Mouse (Mus musculus) T-helper 17 cell (primary cell): Measurements from ENCODE around the gene Myh4.

Experiments used
- in situ Hi-C, 2 experiments: fragments of 300-600 bp; cut with MboI, MseI; formaldehyde crosslinking; loops; 1 replicate in 1 of 2; 2 replicates in 1 of 2; pipeline ENCODE4 v1.15.1; 2025; ENCODE audit warnings: high pct_unique_total_duplicates in 2 of 2

The Myh4 gene

DNA sequence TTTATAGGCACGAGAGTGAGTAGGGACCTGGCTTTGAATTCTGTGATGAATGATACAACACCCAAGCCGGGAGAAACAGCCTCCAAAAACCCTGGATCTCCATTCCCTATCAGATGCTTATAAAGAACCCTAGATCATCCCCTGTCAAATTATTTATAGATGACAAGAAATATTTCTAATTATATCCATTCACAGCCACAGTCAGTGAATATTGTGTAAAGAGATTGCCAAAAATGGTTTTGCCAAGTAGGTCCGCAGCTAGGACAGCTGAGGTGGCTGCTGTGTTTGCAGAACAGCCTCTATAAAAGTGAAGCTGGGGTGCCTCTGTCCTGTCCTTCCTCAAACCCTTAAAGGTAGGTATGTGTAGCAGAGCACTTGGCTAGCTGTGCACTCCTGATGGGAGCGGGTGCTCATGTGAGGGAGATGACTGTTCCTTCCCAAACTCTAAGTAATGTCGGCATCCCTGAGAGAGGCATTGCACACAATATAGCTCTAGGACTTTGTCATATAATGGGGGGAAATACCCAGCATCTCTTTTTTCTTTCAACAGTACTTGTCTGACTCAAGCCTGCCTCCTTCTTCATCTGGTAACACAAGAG, at the start of gene Myh4:
TSS of gene Myh4 (plus strand) at position 549 of the 599 bp plus-strand sequence.
- in situ Hi-C loops: no loop called here

DNA sequence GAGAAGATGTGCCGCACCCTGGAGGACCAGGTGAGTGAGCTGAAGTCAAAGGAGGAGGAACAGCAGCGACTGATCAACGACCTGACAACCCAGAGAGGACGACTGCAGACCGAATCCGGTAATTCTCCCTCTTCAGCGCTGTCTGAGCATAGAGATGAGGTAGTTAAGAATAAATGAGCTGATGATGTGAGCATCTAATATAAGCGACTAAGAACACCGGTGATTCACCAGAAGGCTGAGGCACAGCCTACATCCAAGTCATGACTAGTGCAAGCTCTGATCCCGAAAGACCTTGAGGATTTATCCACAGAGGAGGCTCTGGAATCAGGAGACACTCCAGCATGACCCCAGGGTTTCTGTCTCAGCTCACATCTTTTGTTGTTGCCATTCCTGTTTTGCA, 47.5 kb upstream of the Myh4 start:
- in situ Hi-C loops: no loop called here

DNA sequence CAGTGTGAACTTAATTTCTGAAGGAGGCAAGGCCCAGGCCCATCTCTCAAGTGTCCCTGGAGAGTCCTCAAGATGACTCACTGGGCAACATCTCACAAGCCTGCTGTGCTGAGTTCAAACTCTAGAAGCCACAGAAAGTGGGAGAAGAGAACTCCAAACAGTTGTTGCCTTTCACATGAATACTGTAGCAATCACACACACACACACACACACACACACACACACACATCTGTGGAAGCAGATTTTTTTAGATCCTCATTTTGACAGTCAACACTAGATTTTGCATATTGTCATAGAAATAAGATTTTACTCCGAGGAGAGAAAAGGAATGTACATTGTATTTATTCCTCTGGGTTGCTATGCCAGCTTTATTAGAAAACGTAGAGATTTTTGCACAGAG, 47.0 kb upstream of the Myh4 start:
- in situ Hi-C loops: no loop called here

DNA sequence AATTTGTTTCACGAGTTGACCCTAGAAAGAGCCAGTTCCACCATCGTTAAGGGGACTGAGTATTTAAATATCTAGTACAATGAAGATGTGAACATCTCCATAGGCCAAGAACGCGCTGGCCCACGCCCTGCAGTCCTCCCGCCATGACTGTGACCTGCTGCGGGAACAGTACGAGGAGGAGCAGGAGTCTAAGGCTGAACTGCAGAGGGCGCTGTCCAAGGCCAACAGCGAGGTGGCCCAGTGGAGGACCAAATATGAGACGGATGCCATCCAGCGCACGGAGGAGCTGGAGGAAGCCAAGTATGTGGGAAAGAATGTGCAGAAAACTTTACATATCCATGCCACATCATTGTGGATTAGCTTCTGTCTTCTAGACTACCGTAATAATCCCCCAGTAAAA, 46.3 kb upstream of the Myh4 start:
- in situ Hi-C loops: no loop called here

DNA sequence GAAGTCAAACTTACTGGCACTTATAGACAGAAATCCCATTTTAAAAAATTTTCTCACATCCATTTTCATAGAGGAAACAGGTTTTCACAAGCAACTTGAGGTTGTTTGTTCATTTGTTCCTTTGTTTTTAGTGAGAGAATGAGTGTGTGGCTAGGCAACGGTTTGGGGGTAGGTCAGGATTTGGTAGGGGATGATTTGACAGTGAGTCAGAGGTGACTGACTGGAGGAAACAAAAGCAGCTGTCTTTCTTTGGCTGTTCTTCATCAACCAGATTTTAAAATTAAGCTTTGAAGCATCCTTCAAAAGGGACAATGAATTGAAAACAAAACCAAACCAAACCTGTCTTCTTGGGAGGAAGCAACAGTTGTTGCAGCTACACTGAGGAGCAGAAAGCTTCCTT, 38.5 kb upstream of the Myh4 start:
- in situ Hi-C loops: no loop called here

DNA sequence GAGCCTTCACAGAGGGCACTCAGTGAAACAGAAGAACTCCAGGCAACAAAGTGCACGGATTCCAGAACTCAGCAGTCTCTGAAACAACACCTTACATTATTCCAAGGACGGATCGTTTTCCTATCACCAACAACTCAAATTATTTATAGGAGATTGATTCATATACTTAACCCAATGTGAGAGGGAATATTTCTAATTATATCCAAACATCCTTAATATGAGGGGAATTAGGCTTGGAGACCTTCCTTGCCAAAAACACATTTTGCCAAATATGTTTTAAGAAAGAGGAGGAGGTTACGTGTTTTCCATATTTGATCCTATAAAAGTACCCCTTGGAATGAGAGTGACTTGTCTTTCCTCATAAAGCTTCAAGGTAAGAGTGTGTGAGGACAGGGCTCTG, 38.1 kb upstream of the Myh4 start, which contains the start of gene Myh1:
TSS of gene Myh1 (plus strand) at position 301 of the 400 bp plus-strand sequence.
- in situ Hi-C loops: no loop called here

DNA sequence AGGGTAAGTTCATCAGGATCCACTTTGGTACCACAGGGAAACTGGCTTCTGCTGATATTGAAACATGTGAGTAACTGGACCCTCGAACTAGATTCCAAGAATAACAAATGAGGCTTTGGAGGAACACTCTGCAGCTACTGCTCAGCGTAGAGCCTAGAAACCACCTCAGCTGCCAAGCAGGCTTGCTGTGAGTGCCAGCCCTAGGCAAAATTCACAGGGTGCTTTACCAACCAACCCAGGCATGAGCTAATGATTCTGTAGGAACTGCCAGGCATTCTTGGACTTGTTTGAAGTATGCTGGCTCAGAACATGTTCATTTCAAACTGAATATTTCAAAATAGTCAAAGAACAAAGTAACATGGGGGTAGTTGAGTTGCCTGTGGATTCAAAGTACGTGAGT, 33.1 kb upstream of the Myh4 start:
- in situ Hi-C loops: no loop called here

DNA sequence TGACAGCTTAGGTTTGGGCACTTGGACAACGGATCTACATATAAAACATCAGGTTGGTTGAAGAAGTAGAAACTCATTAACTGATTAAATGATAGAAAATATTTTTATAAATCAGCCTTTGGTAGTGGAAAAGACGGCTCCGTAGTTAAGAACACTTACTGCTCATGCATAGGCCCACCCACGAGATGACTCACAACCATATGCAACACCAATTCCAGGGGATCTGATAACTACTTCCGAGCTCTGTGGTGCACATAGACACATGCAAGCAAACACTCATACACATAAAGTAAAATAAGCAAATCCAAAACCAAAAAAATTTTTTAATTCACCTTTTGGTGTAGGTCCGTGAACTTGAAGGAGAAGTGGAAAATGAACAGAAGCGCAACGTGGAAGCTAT, 16.0 kb upstream of the Myh4 start:
- in situ Hi-C loops: no loop called here

DNA sequence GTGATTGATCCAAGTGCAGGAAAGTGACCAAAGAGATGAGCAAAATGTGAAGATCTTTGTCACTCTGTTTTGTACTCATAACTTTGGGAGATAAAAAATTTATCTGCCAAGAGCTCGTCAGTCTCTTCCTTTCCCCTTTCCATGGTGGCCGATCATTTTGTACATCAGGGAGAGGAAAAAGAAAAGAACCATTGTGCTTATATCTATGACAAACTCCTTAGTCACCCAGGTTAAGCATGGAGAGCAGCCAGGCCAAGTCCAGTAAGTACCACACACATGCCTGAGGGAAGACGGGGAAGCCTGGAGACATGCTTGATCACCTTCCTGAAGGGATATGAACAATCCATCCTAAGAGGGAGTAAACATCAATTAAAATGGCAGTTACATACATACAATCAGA, 13.4 kb upstream of the Myh4 start:
- in situ Hi-C loops: no loop called here

DNA sequence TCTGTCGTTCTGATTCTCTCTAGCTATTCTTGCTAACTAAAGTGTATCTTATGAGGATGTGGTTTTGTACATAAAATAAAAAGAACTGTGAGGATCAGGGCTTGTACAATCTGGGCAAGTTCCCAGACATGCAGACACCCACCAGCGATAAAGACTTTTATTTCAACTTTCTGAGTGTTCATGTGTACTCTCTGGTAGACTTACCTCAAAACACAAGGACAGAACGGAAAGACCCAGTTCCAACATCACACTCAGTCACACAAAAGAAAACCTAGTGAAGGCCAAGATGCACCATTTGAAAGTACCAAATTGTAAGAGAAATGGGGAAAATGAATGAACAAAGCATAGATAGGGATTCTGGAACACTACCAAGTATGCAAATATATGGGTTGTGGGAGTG, 9.1 kb upstream of the Myh4 start:
- in situ Hi-C loops: no loop called here

DNA sequence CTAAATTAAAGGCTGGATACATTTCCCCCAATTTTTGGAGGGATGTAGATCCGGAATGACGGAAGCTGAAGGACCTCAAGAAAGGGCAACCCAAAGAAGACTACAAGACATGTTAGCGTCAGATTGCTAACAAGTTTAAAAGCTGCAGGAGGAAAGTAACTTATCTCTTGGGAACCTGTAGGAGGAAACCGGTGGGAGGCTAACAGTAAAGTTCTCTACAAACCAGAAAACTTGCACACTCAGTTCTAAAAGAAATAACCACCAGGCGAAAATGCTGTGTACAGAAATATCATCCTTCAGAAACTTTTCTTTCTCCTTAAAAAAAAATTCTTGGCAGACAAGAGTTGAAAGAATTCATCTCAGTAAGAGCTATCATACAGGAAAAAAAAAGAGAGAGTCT, 8.7 kb upstream of the Myh4 start:
- in situ Hi-C loops: no loop called here

DNA sequence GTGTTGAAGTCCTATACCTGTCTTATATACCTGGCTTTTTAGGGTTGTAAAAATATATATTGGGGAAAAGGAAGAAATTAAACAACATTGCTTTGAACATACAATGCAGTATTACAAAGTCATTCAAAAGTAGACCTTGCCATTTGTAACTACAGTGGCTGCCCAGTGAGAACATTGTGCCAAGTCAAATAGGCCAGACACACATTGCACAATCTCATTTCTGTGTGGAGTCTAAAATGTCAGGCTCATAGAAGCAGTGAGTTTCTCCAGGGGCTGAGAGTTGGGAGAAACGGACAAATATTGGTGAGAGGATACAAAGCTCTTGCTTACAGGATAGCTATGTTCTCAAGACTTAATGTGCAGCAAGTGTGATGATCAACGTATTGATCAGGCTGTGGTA, 7.9 kb upstream of the Myh4 start:
- in situ Hi-C loops: no loop called here

DNA sequence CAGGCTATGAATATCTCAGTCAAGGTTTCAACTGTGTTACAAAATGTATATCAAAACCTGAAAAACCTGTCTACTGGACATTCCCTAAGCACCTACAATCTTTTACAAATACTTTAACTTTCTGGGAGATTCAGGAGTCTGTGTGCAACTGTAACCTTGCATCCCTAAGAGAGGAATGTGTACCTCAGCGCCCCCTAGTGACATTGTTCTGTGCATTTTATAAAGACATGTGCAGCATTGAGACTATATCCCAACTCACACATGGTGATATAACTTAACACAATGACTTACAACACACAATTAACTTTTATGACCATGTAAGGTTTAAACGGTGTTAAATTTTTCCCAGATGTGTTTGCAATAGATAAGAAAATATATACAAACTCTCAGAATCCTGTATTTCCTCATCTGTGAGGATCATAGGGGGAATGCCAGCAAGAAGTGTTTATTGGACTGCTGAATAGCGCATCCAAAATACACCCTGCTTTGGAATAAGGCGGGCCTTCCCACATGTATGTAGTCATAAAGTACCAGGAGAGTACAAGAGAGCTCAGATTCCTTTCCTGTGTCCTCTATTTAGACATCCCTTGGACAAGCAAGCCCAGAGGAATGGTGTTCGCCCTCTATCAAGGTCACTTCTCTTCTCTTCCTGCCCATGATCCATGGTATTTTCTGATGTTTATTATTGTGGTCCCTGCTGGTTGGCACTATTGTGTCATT, 2.0 kb upstream of the Myh4 start:
- in situ Hi-C loops: no loop called here

DNA sequence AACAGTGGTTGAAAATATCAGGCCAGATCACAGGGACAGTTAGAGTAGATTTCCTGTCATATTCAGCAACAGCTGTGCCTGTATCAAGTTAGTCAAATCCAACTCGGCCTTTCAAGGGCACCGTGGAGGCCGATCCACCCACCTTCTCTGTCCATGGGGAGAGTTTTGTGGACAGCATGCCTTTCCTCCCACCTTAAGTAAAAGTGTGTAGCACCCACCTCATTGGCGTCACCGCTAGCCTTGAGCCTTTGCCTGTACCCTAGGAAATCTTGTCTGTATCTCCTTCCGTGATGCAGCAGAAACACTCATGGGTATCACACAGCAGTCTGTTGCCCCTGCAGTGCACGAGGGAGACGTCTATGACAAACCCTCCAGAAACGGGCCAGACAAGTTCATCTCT, 1.0 kb upstream of the Myh4 start:
- in situ Hi-C loops: no loop called here

DNA sequence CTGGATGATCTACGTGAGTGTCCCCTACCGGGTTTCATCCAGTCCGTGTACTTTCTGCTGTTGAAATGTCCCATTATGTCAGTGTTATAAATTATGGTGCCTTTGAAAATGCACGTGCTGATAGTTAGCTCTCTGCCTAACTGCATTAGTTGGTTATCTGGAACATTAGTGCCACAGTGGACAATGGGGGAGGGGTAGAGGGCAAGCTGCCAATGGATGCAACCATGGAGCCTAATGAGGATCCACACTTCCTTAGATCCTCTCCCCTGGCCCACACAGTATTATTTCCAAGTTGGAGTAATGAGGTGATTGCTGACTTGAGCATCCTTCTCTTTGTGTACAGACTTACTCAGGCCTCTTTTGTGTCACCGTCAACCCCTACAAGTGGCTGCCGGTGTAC, 3.2 kb downstream of the Myh4 start:
- in situ Hi-C loops: no loop called here

DNA sequence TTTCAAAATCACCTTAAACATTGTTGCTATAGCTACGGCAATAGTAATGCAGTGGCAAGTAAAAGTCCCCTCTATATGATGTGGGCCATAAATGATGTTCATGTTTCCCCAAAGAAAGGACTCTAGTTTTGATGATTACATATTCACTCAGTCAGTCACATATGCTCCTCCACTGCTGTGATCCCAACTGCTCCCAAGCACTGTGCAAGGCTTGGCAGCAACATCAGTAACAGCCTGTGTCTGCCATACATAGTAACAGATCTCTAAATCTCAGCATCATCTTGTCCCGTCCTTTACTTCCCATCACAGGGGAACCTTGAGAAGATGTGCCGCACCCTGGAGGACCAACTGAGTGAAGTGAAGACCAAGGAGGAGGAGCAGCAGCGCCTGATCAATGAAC, 15.9 kb downstream of the Myh4 start:
- in situ Hi-C loops: loop anchor here in 1 of 2 experiments (10.0 kb wide), 1 partner anchor 431 kb away; no protein-coding TSS in a partner anchor

DNA sequence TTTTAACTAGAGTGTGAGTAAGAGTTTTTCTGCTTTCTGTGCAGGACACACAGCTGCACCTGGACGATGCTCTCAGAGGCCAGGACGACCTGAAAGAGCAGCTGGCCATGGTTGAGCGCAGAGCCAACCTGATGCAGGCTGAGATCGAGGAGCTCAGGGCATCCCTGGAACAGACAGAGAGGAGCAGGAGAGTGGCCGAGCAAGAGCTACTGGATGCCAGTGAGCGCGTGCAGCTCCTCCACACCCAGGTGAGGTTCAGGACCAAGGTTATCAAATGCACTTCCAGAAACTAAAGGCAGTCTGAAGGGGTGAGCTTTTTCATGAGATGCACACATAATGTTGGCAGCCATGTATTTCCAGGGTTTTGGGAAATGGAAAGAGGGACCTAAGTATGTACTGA, 19.2 kb downstream of the Myh4 start:
- in situ Hi-C loops: loop anchor here in 1 of 2 experiments (10.0 kb wide), 1 partner anchor 428 kb away; no protein-coding TSS in a partner anchor

DNA sequence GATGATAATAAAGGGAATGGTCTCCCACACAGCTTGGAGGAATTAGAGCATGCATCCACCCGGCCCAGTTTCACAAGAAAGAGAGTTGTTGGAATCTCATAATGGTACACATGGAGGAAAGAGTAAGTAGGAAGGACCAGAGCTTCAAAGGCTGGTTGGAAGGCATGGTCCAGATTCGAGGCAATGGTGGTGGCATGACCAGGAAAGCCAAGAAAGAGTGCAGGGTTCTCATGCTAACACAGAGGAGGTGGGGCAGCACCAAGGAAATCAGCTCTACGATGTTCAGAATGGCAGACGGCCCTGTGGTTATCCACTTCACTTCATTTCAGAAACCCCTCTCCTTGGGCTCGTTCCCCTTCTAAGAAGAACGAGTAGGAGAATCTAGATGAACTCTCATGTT, 23.1 kb downstream of the Myh4 start:
- in situ Hi-C loops: no loop called here

DNA sequence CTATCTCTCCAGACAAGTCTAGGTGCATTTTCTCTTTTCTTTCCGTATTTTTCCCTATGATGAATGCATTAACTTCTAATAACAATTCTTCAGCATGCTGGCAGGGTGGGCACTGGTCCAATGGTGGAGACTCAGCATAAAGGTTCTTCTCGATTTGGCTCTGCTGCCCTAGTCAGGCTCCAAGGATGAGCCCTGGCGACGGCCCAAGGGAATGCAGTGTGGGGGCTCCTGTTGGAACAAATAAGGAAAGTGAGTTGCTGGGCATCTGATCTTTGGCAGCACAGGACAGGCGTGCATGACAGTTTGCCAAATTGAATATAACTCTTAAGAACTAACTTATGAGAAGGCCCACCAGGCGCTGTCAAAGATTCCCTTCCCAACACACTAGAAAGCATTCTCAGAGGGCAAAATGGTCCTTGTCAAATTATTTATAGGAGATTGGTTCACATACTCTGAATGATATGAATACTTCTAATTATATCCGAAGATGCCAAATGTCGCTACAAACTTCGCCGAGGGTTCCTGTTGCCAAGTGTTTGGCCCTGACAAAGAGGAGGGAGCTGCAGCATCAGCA, 38.9 kb downstream of the Myh4 start, which contains the start of gene Myh8:
TSS of gene Myh8 (plus strand) at position 524 of the 574 bp plus-strand sequence.
- in situ Hi-C loops: no loop called here

DNA sequence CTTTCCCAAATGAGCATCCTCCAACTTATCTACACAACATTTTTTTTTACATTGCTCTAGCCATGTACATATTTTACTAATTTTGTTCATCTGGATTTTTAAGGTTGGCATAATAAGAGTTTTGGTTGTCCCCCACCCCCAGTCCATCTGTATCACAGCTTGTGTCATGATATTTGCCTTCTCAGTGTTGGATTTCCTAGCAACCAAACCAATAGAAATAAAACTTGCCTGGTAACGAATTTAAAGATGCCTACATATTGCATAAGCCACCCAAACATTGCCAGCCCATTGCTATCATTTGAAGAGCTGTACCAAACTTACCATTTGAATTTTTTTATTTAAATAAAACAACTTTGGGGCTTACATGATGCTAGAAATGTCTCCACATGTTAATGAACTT, 55.6 kb downstream of the Myh4 start:
- in situ Hi-C loops: no loop called here
